Mouse (Mus musculus): Measurements from ENCODE around the gene Tas2r138. TPM values are rescaled to one million over a fixed set of nuclear protein-coding genes. Genes with fewer than 3 reads are reported as not detected.

The Tas2r138 gene
- not detected in 4 replicates for total RNA-seq (2023; ENCODE audit: inconsistent age)

GRCm38 (mm10) chr6:40613260-40613852 is at the start of gene Tas2r138:
Tas2r138 (minus strand) TSS chr6:40613310.

DNA sequence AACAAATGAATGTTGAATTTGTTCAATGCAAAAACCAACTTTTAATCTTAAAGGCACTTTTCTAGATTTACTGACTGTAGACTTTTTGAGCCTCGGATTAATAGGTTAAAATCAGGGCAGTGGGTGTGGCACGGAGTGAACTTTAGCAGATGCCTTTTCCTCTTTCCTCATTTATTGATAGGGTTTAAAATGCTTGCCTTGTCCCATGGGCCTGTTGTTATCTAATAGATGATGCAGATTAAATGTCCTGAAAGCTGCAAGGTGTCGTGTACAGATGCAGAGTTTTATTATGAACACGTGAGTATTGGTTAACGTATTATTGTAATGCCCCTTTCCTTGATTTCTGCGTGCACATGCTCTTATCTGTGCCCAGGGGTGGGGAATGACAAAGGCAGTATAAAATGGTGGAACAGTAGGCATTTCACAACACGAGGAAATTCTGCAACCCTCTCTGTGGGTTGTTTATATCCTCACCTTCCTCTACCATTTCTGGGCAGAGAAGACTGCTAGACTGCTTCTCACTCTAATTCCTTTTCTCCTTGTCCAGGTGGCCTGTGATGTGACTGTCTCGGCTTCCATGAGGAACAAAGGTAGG is 15.4 kb upstream of the Tas2r138 start, which contains the start of gene Mgam:
Mgam (plus strand) TSS at position 426 of the 595 bp plus-strand sequence.

DNA sequence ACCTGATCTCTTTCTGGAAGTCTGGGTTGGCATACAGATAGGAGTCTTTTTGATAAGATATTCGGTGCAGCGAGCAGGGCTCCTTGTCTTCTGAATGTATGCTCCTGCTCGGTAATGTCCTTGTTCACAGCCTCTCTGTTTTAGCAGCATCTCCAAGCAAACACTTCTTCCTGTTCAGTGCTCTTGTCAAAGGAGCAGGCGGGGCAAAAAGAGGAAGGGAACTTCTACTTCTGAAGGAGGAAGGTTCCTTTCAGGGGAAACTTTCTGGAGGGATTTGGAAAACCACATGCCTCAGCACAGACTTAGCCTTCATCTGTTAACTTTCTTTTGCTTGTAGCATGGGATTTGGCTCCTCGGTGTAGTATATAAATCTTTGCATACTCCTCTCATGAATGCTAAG is 27.5 kb downstream of the Tas2r138 start, which contains the start of gene Clec5a:
Clec5a (minus strand) TSS at position 177 of the 400 bp plus-strand sequence.

GRCm38 (mm10) chr6:40569187-40569586 is 43.9 kb downstream of the Tas2r138 start, which contains the start of gene Olfr460:
Olfr460 (plus strand) TSS chr6:40569487.

Other genes with a start within 250 kb of the Tas2r138 start
- 11.2 to 16.1 TPM (median 13.3 TPM) in 4 replicates for gene E330009J07Rik, start 177.2 kb downstream of the Tas2r138 start, total RNA-seq (2023; ENCODE audit: inconsistent age)
- gene Wee2, start 174.2 kb downstream of the Tas2r138 start, total RNA-seq (2023; ENCODE audit: inconsistent age), result not detected in 4 replicates
- 109 to 120 TPM (median 113 TPM) in 4 replicates for gene Ssbp1, start 142.0 kb downstream of the Tas2r138 start, total RNA-seq (2023; ENCODE audit: inconsistent age)
- 0.48 to 0.66 TPM in 2 of 4 replicates, not detected in the others for gene Tas2r137, start 122.1 kb downstream of the Tas2r138 start, total RNA-seq (2023; ENCODE audit: inconsistent age)
- 0.54 TPM in 1 of 4 replicates, not detected in the others for gene Tas2r108, start 119.8 kb downstream of the Tas2r138 start, total RNA-seq (2023; ENCODE audit: inconsistent age)
- not detected in 4 replicates for gene Prss37, start 93.8 kb downstream of the Tas2r138 start, total RNA-seq (2023; ENCODE audit: inconsistent age)
- gene Olfr461, start 58.3 kb downstream of the Tas2r138 start, total RNA-seq (2023; ENCODE audit: inconsistent age), result not detected in 4 replicates
- not detected in 4 replicates for gene Olfr460, start 43.8 kb downstream of the Tas2r138 start, total RNA-seq (2023; ENCODE audit: inconsistent age)
- gene Clec5a, start 27.5 kb downstream of the Tas2r138 start, total RNA-seq (2023; ENCODE audit: inconsistent age), result not detected in 4 replicates
- not detected in 4 replicates for gene Mgam, start 15.5 kb upstream of the Tas2r138 start, total RNA-seq (2023; ENCODE audit: inconsistent age)